Mouse (Mus musculus): ENCODE measurements around the gene Olfr803. TPM values are rescaled to one million over a fixed set of nuclear protein-coding genes. Genes with fewer than 3 reads are reported as not detected.

The Olfr803 gene
- polyA plus RNA-seq, 1 experiment: not detected

- TF ChIP-seq CTCF (IDR thresholded peaks at IDR 0.05; ENCODE audit: low read depth, low read length) (no peak), EP300 (IDR thresholded peaks at IDR 0.05; ENCODE audit: insufficient read depth, low read depth, low read length) (no peak), POLR2A (IDR thresholded peaks at IDR 0.05; ENCODE audit: insufficient read depth, low read length) (no peak)
- H3K36me3 ChIP-seq (ENCODE audit: control insufficient read depth, insufficient read depth, low read length, poor library complexity, severe bottlenecking): no peaks in the 10 kb centered on the region
- no peaks in the 10 kb centered on the region for H3K4me1 ChIP-seq (ENCODE audit: control insufficient read depth, insufficient read depth, low read length)
- H3K27ac ChIP-seq (ENCODE audit: insufficient read depth, low read length): no peak within 1 kb of the TSS
- H3K4me3 ChIP-seq (ENCODE audit: low read depth, low read length): no peak within 1 kb of the TSS
- no peaks in the 10 kb centered on the region for H3K27me3 ChIP-seq (ENCODE audit: control insufficient read depth, insufficient read depth, low read length, poor library complexity, severe bottlenecking)
- H3K9me3 ChIP-seq (replicated peaks; ENCODE audit: control insufficient read depth, insufficient read depth, low read length, poor library complexity, severe bottlenecking): no peaks in the 10 kb centered on the region
- no peak within 1 kb of the TSS for H3K9ac ChIP-seq (ENCODE audit: low read depth, poor library complexity, severe bottlenecking)
These were observed 36.7 kb downstream of the Olfr803 start, which contains the start of gene Olfr800 for GRCm38 (mm10) chr10:129657394-129657793. Gene Olfr800 (plus strand): TSS chr10:129657694.

GRCm38 (mm10) chr10:129651763-129652162 lies 42.3 kb downstream of the Olfr803 start:
- Histone ChIP-seq H3K9me3 (replicated peaks; ENCODE audit: control insufficient read depth, insufficient read depth, low read length, poor library complexity, severe bottlenecking) (no peaks in the 10 kb centered on the region), H3K4me1 (ENCODE audit: control insufficient read depth, insufficient read depth, low read length) (no peaks in the 10 kb centered on the region), H3K36me3 (ENCODE audit: control insufficient read depth, insufficient read depth, low read length, poor library complexity, severe bottlenecking) (no peaks in the 10 kb centered on the region), H3K27me3 (ENCODE audit: control insufficient read depth, insufficient read depth, low read length, poor library complexity, severe bottlenecking) (no peaks in the 10 kb centered on the region), H3K4me3 (ENCODE audit: low read depth, low read length) (no peak overlapping the region), H3K27ac (ENCODE audit: insufficient read depth, low read length) (no peak overlapping the region), H3K9ac (ENCODE audit: low read depth, poor library complexity, severe bottlenecking) (no peak overlapping the region)
- TF ChIP-seq CTCF (IDR thresholded peaks at IDR 0.05; ENCODE audit: low read depth, low read length) (no peak), POLR2A (IDR thresholded peaks at IDR 0.05; ENCODE audit: insufficient read depth, low read length) (no peak), EP300 (IDR thresholded peaks at IDR 0.05; ENCODE audit: insufficient read depth, low read depth, low read length) (no peak)

Other genes with a start within 250 kb of the Olfr803 start
- gene Olfr787, start 232.4 kb downstream of the Olfr803 start, polyA plus RNA-seq (2011; ENCODE audit: insufficient read depth, insufficient read length, low read depth, missing spikeins): 0.14 TPM in 1 of 2 replicates, not detected in the other
- not detected in 2 replicates for gene Olfr788, start 223.3 kb downstream of the Olfr803 start, polyA plus RNA-seq (2011; ENCODE audit: insufficient read depth, insufficient read length, low read depth, missing spikeins)
- not detected in 2 replicates for gene Olfr789, start 209.5 kb downstream of the Olfr803 start, polyA plus RNA-seq (2011; ENCODE audit: insufficient read depth, insufficient read length, low read depth, missing spikeins)
- gene Olfr790, start 195.8 kb downstream of the Olfr803 start, polyA plus RNA-seq (2011; ENCODE audit: insufficient read depth, insufficient read length, low read depth, missing spikeins): not detected in 2 replicates
- gene Olfr791, start 172.5 kb downstream of the Olfr803 start, polyA plus RNA-seq (2011; ENCODE audit: insufficient read depth, insufficient read length, low read depth, missing spikeins): not detected in 2 replicates
- gene Olfr792, start 155.1 kb downstream of the Olfr803 start, polyA plus RNA-seq (2011; ENCODE audit: insufficient read depth, insufficient read length, low read depth, missing spikeins): not detected in 2 replicates
- gene Olfr794, start 126.6 kb downstream of the Olfr803 start, polyA plus RNA-seq (2011; ENCODE audit: insufficient read depth, insufficient read length, low read depth, missing spikeins): 0.29 TPM in 1 of 2 replicates, not detected in the other
- gene Olfr796, start 81.7 kb downstream of the Olfr803 start, polyA plus RNA-seq (2011; ENCODE audit: insufficient read depth, insufficient read length, low read depth, missing spikeins): 0.24 TPM in 1 of 2 replicates, not detected in the other
- not detected in 2 replicates for gene Olfr798, start 66.4 kb downstream of the Olfr803 start, polyA plus RNA-seq (2011; ENCODE audit: insufficient read depth, insufficient read length, low read depth, missing spikeins)
- gene Olfr799, start 56.8 kb downstream of the Olfr803 start, polyA plus RNA-seq (2011; ENCODE audit: insufficient read depth, insufficient read length, low read depth, missing spikeins): not detected in 2 replicates
- not detected in 2 replicates for gene Olfr800, start 36.6 kb downstream of the Olfr803 start, polyA plus RNA-seq (2011; ENCODE audit: insufficient read depth, insufficient read length, low read depth, missing spikeins)
- gene Olfr801, start 20.4 kb downstream of the Olfr803 start, polyA plus RNA-seq (2011; ENCODE audit: insufficient read depth, insufficient read length, low read depth, missing spikeins): not detected in 2 replicates
- not detected in 2 replicates for gene Olfr802, start 6.1 kb downstream of the Olfr803 start, polyA plus RNA-seq (2011; ENCODE audit: insufficient read depth, insufficient read length, low read depth, missing spikeins)
- gene Olfr804, start 8.9 kb upstream of the Olfr803 start, polyA plus RNA-seq (2011; ENCODE audit: insufficient read depth, insufficient read length, low read depth, missing spikeins): not detected in 2 replicates
- gene Olfr805, start 35.1 kb upstream of the Olfr803 start, polyA plus RNA-seq (2011; ENCODE audit: insufficient read depth, insufficient read length, low read depth, missing spikeins): not detected in 2 replicates
- gene Olfr806, start 47.6 kb upstream of the Olfr803 start, polyA plus RNA-seq (2011; ENCODE audit: insufficient read depth, insufficient read length, low read depth, missing spikeins): not detected in 2 replicates
- gene Olfr807, start 63.5 kb upstream of the Olfr803 start, polyA plus RNA-seq (2011; ENCODE audit: insufficient read depth, insufficient read length, low read depth, missing spikeins): not detected in 2 replicates
- not detected in 2 replicates for gene Olfr808, start 71.2 kb upstream of the Olfr803 start, polyA plus RNA-seq (2011; ENCODE audit: insufficient read depth, insufficient read length, low read depth, missing spikeins)
- gene Olfr809, start 80.4 kb upstream of the Olfr803 start, polyA plus RNA-seq (2011; ENCODE audit: insufficient read depth, insufficient read length, low read depth, missing spikeins): not detected in 2 replicates
- gene Olfr810, start 100.6 kb upstream of the Olfr803 start, polyA plus RNA-seq (2011; ENCODE audit: insufficient read depth, insufficient read length, low read depth, missing spikeins): not detected in 2 replicates
- gene Olfr811, start 110.1 kb upstream of the Olfr803 start, polyA plus RNA-seq (2011; ENCODE audit: insufficient read depth, insufficient read length, low read depth, missing spikeins): not detected in 2 replicates
- not detected in 2 replicates for gene Olfr812, start 151.8 kb upstream of the Olfr803 start, polyA plus RNA-seq (2011; ENCODE audit: insufficient read depth, insufficient read length, low read depth, missing spikeins)
- gene Olfr813, start 161.1 kb upstream of the Olfr803 start, polyA plus RNA-seq (2011; ENCODE audit: insufficient read depth, insufficient read length, low read depth, missing spikeins): not detected in 2 replicates
- gene Olfr814, start 185.6 kb upstream of the Olfr803 start, polyA plus RNA-seq (2011; ENCODE audit: insufficient read depth, insufficient read length, low read depth, missing spikeins): 0.40 TPM in 1 of 2 replicates, not detected in the other
- not detected in 2 replicates for gene Olfr815, start 211.6 kb upstream of the Olfr803 start, polyA plus RNA-seq (2011; ENCODE audit: insufficient read depth, insufficient read length, low read depth, missing spikeins)
- not detected in 2 replicates for gene Olfr816, start 221.3 kb upstream of the Olfr803 start, polyA plus RNA-seq (2011; ENCODE audit: insufficient read depth, insufficient read length, low read depth, missing spikeins)